Mouse (Mus musculus): ENCODE measurements at regions not wholly inside any gene's neighbourhood (a gene's known extent, or its start where the extent isn't known, plus 50 kb on each side); places are given as distances from the start of the nearest gene placed in this dataset.
"Not testable (repeated sequence)": the region's sequence is repeated elsewhere in the genome, so short reads cannot be mapped to it uniquely, and the experiment has no call there.

GRCm38 (mm10) chr11:24293860-24294531, 216.1 kb downstream of the Bcl11a start:
- no peak for DNase-seq (ENCODE audit: low spot score in 2 of 2)

- DNase-seq (ENCODE audit: low spot score in 2 of 2), result no peak
Measured at GRCm38 (mm10) chr11:24296893-24297624, 219.2 kb downstream of the Bcl11a start.

GRCm38 (mm10) chr11:24297763-24298162, 219.9 kb downstream of the Bcl11a start:
- DNase-seq (ENCODE audit: low spot score in 2 of 2), result no peak

- DNase-seq (ENCODE audit: low spot score in 2 of 2), result no peak
Measured at GRCm38 (mm10) chr11:24300351-24300750, 222.5 kb downstream of the Bcl11a start.

GRCm38 (mm10) chr11:24301201-24301600, 223.3 kb downstream of the Bcl11a start:
- no peak for DNase-seq (ENCODE audit: low spot score in 2 of 2)

- peak; percentile 25 to 32 for DNase-seq (ENCODE audit: low spot score in 2 of 2)
Measured at GRCm38 (mm10) chr11:24305145-24305553, 227.3 kb downstream of the Bcl11a start.

- no peak for DNase-seq (ENCODE audit: low spot score in 2 of 2)
Measured at GRCm38 (mm10) chr11:24305691-24306090, 227.8 kb downstream of the Bcl11a start.

GRCm38 (mm10) chr11:24306101-24306500, 228.2 kb downstream of the Bcl11a start:
- DNase-seq (ENCODE audit: low spot score in 2 of 2), result no peak

- DNase-seq (ENCODE audit: low spot score in 2 of 2), result no peak
Measured at GRCm38 (mm10) chr11:24307601-24308252, 229.9 kb downstream of the Bcl11a start.

GRCm38 (mm10) chr11:24308253-24308633, 230.4 kb downstream of the Bcl11a start:
- DNase-seq (ENCODE audit: low spot score in 2 of 2), result no peak

- DNase-seq (ENCODE audit: low spot score in 2 of 2), result no peak
Measured at GRCm38 (mm10) chr11:24314046-24314445, 236.2 kb downstream of the Bcl11a start.

- DNase-seq (ENCODE audit: low spot score in 2 of 2), result no peak
Measured at GRCm38 (mm10) chr11:24315582-24315981, 237.7 kb downstream of the Bcl11a start.

GRCm38 (mm10) chr11:24316198-24316597, 238.3 kb downstream of the Bcl11a start:
- peak; percentile 48 to 59 for DNase-seq (ENCODE audit: low spot score in 2 of 2)

- no peak for DNase-seq (ENCODE audit: low spot score in 2 of 2)
Measured at GRCm38 (mm10) chr11:24317989-24318735, 240.3 kb downstream of the Bcl11a start.

- no peak for DNase-seq (ENCODE audit: low spot score in 2 of 2)
Measured at GRCm38 (mm10) chr11:24319222-24319621, 241.4 kb downstream of the Bcl11a start.

GRCm38 (mm10) chr11:24322412-24322811, 244.6 kb downstream of the Bcl11a start:
- not testable (repeated sequence) for DNase-seq (ENCODE audit: low spot score in 2 of 2)

GRCm38 (mm10) chr11:24328481-24328880, 250.6 kb downstream of the Bcl11a start:
- DNase-seq (ENCODE audit: low spot score in 2 of 2), result no peak

- DNase-seq (ENCODE audit: low spot score in 2 of 2), result no peak
Measured at GRCm38 (mm10) chr11:24330366-24331124, 252.7 kb downstream of the Bcl11a start.

GRCm38 (mm10) chr11:24332241-24332640, 254.4 kb downstream of the Bcl11a start:
- no peak for DNase-seq (ENCODE audit: low spot score in 2 of 2)

- no peak for DNase-seq (ENCODE audit: low spot score in 2 of 2)
Measured at GRCm38 (mm10) chr11:24333111-24333510, 255.3 kb downstream of the Bcl11a start.

- no peak for DNase-seq (ENCODE audit: low spot score in 2 of 2)
Measured at GRCm38 (mm10) chr11:24335256-24335655, 257.4 kb downstream of the Bcl11a start.

All from layer of hippocampus, postnatal 14 days (tissue).